Mouse (Mus musculus) kidney, postnatal 0 days (tissue): ENCODE results near the gene Khdc3. TPM values are rescaled to one million over a fixed set of nuclear protein-coding genes. Genes with fewer than 3 reads are reported as not detected.
A peak's percentile ranks its signal among the peaks of the same experiment; 100 is the strongest.

Experiments used
- ATAC-seq: fragments of 200-750 bp; cut with Nextera tagmentation; replicated peaks from 2 replicates; pipeline ENCODE4 v1.8.0; 2017; ENCODE audit warnings: low read depth, moderate number of reproducible peaks, moderate TSS enrichment, moderate library complexity; ENCODE audit not compliant: low FRiP score
- DNase-seq: peaks from one replicate; pipeline ENCODE4 v3.0.0-alpha.2; 2016; ENCODE audit warnings: low spot score
- H3K27ac ChIP-seq: fragments of 300-500 bp; sonication (generic); 2 replicates; pipeline ENCODE4 v1.5.1; 2014; ENCODE audit warnings: mild to moderate bottlenecking
- H3K27me3 ChIP-seq: fragments of 300-500 bp; sonication (generic); 2 replicates; pipeline ENCODE4 v1.6.1; 2014; ENCODE audit warnings: low read length, mixed read lengths; ENCODE audit not compliant: insufficient read depth
- H3K36me3 ChIP-seq: fragments of 300-500 bp; sonication (generic); 2 replicates; pipeline ENCODE4 v1.6.1; 2014; ENCODE audit warnings: low read length, mixed read lengths; ENCODE audit not compliant: insufficient read depth
- H3K4me1 ChIP-seq: fragments of 300-500 bp; sonication (generic); replicated peaks from 2 replicates; pipeline ENCODE4 v1.6.1; 2014; ENCODE audit warnings: antibody characterized with exemption, low read length, mixed read lengths; ENCODE audit not compliant: insufficient read depth
- H3K4me2 ChIP-seq: fragments of 300-500 bp; sonication (generic); 2 replicates; pipeline ENCODE4 v1.6.1; 2014; ENCODE audit warnings: mild to moderate bottlenecking, low read length, moderate library complexity, mixed read lengths
- H3K4me3 ChIP-seq: fragments of 300-500 bp; sonication (generic); replicated peaks from 2 replicates; pipeline ENCODE4 v1.5.1; 2014; ENCODE audit warnings: low read depth, low read length
- H3K9ac ChIP-seq: fragments of 300-500 bp; sonication (generic); 2 replicates; pipeline ENCODE4 v1.6.1; 2014; ENCODE audit warnings: low read depth, low read length
- H3K9me3 ChIP-seq: fragments of 300-500 bp; sonication (generic); replicated peaks from 2 replicates; pipeline ENCODE4 v1.6.1; 2016; ENCODE audit warnings: low read length, inconsistent platforms, mixed read lengths
- CTCF ChIP-seq: IDR thresholded peaks from 2 replicates; pipeline ENCODE4 v1.5.1; 2016; ENCODE audit warnings: antibody characterized with exemption, low read depth, mild to moderate bottlenecking, moderate library complexity
- WGBS: fragments of 180-500 bp; shearing (Covaris S2); extraction: QIAGEN DNeasy Blood & Tissue Kit; methylation state at CpG from one replicate; pipeline ENCODE4 v1.1.7; 2014; 5-methylcytosine and 5-hydroxymethylcytosine counted together
- polyA plus RNA-seq: library from polyadenylated mRNA; unstranded; fragments of >200 nt; fragmentation: Nextera tagmentation; extraction: Ambion mirVana; gene quantifications from 2 replicates; pipeline ENCODE4 v1.2.1, GENCODE M21; 2015

Gene Khdc3
- 0.15 and 0.29 TPM in 2 replicates for polyA plus RNA-seq

GRCm38 (mm10) chr9:73101536-73101935 lies at the start of gene Khdc3:
Gene Khdc3 (plus strand): TSS chr9:73101836.
- ATAC-seq (no peak), DNase-seq (no peak)
- no peak within 1 kb of the TSS for H3K9ac ChIP-seq
- H3K4me3 ChIP-seq: no peak within 1 kb of the TSS
- H3K4me1 ChIP-seq: no peaks in the 10 kb centered on the region
- H3K9me3 ChIP-seq: no peaks in the 10 kb centered on the region
- no peaks in the 10 kb centered on the region for H3K36me3 ChIP-seq
- H3K27ac ChIP-seq: no peak within 1 kb of the TSS
- H3K27me3 ChIP-seq: no peaks in the 10 kb centered on the region
- 86% methylated on average over 5 of the region's 5 CpGs for WGBS
- H3K4me2 ChIP-seq: no peak within 1 kb of the TSS
- no peak for TF ChIP-seq CTCF

- Histone ChIP-seq H3K9ac (peak overlapping the region; percentile 5; the same call in 1 of the 2 replicates), H3K4me1 (no peaks in the 10 kb centered on the region), H3K36me3 (no peaks in the 10 kb centered on the region), H3K27ac (peak overlapping the region; percentile 60), H3K9me3 (no peaks in the 10 kb centered on the region), H3K4me2 (no peak overlapping the region), H3K4me3 (no peak overlapping the region), H3K27me3 (no peaks in the 10 kb centered on the region)
- DNase-seq: peak; percentile 28
- WGBS: 48% methylated on average over 10 of the region's 10 CpGs
- ATAC-seq: no peak
- TF ChIP-seq CTCF: no peak
These were observed 46.2 kb upstream of the Khdc3 start for GRCm38 (mm10) chr9:73055441-73055911.

- no peaks in the 10 kb centered on the region for H3K27me3 ChIP-seq
- no peak for TF ChIP-seq CTCF
- no peaks in the 10 kb centered on the region for H3K9me3 ChIP-seq
- H3K27ac ChIP-seq: no peak overlapping the region
- DNase-seq (no peak), ATAC-seq (no peak)
- H3K4me3 ChIP-seq: no peak overlapping the region
- no peak overlapping the region for H3K9ac ChIP-seq
- no peak overlapping the region for H3K4me2 ChIP-seq
- H3K36me3 ChIP-seq: no peaks in the 10 kb centered on the region
- H3K4me1 ChIP-seq: 0 out of 2 replicates have a peak, but pooled peaks cover 5% of the 10 kb centered on the region
- WGBS: 93% methylated on average over 4 of the region's 4 CpGs
These were observed 42.4 kb upstream of the Khdc3 start for GRCm38 (mm10) chr9:73059224-73059623.

GRCm38 (mm10) chr9:73063621-73064290 lies 37.9 kb upstream of the Khdc3 start:
- peak overlapping the region; percentile 45 for H3K4me2 ChIP-seq
- no peaks in the 10 kb centered on the region for H3K36me3 ChIP-seq
- H3K9me3 ChIP-seq: no peaks in the 10 kb centered on the region
- peak overlapping the region; percentile 42; the same call in 1 of the 2 replicates for H3K27ac ChIP-seq
- WGBS: 17% methylated on average over 15 of the region's 15 CpGs
- peaks cover 16% of the 10 kb centered on the region; the same call in 1 of the 2 replicates for H3K4me1 ChIP-seq
- DNase-seq (peak; percentile 57), ATAC-seq (0 out of 2 replicates have a peak, but pooled peaks have one; percentile 41)
- H3K4me3 ChIP-seq: no peak overlapping the region
- no peak for TF ChIP-seq CTCF
- no peak overlapping the region for H3K9ac ChIP-seq
- H3K27me3 ChIP-seq: no peaks in the 10 kb centered on the region

GRCm38 (mm10) chr9:73067086-73067485 lies 34.5 kb upstream of the Khdc3 start:
- H3K9me3 ChIP-seq: no peaks in the 10 kb centered on the region
- no peak overlapping the region for H3K4me3 ChIP-seq

GRCm38 (mm10) chr9:73068230-73068679 lies 33.4 kb upstream of the Khdc3 start:
- H3K36me3 ChIP-seq: no peaks in the 10 kb centered on the region
- 11% methylated on average over 6 of the region's 6 CpGs for WGBS
- no peaks in the 10 kb centered on the region for H3K9me3 ChIP-seq
- H3K4me3 ChIP-seq: no peak overlapping the region
- DNase-seq (peak; percentile 74), ATAC-seq (peak; percentile 71)
- TF ChIP-seq CTCF: 0 out of 2 replicates have a peak, but pooled peaks have one; percentile 3
- no peak overlapping the region for H3K9ac ChIP-seq
- H3K27ac ChIP-seq: peak overlapping the region; percentile 73
- H3K4me2 ChIP-seq: no peak overlapping the region
- H3K4me1 ChIP-seq: peaks cover 16% of the 10 kb centered on the region; the same call in 1 of the 2 replicates
- H3K27me3 ChIP-seq: no peaks in the 10 kb centered on the region

More at GRCm38 (mm10) chr9:73067086-73067485, 34.5 kb upstream of the Khdc3 start:
- 19% methylated on average over 10 of the region's 10 CpGs for WGBS
- ATAC-seq (peak; percentile 71; the same call in 1 of the 2 replicates), DNase-seq (peak; percentile 76)
- Histone ChIP-seq H3K27me3 (no peaks in the 10 kb centered on the region), H3K9ac (no peak overlapping the region), H3K27ac (no peak overlapping the region), H3K36me3 (no peaks in the 10 kb centered on the region), H3K4me2 (peak overlapping the region; percentile 36), H3K4me1 (peaks cover 16% of the 10 kb centered on the region; the same call in 1 of the 2 replicates)
- no peak for TF ChIP-seq CTCF
